Mouse (Mus musculus) ES-CJ7 (cell line): Measurements from ENCODE around the gene Maf.
A peak's percentile ranks its signal among the peaks of the same experiment; 100 is the strongest.

Experiments
- DNase-seq: peaks from one replicate; pipeline ENCODE4 v3.0.0; 2011; ENCODE audit warnings: low read depth, low spot score

Gene Maf

GRCm38 (mm10) chr8:115707731-115708590 lies at the start of gene Maf:
Gene Maf (minus strand): TSS chr8:115707794.
- DNase-seq = peak; percentile 64

GRCm38 (mm10) chr8:115756965-115757364 lies 49.4 kb upstream of the Maf start:
- no peak for DNase-seq

- DNase-seq = no peak
Measured at GRCm38 (mm10) chr8:115756027-115756426, 48.4 kb upstream of the Maf start.

- no peak for DNase-seq
Measured at GRCm38 (mm10) chr8:115754694-115755093, 47.1 kb upstream of the Maf start.

- no peak for DNase-seq
Measured at GRCm38 (mm10) chr8:115753801-115754200, 46.2 kb upstream of the Maf start.

- DNase-seq = no peak
Measured at GRCm38 (mm10) chr8:115747426-115747825, 39.8 kb upstream of the Maf start.

GRCm38 (mm10) chr8:115745648-115746047 lies 38.1 kb upstream of the Maf start:
- no peak for DNase-seq

GRCm38 (mm10) chr8:115743441-115743840 lies 35.8 kb upstream of the Maf start:
- no peak for DNase-seq

GRCm38 (mm10) chr8:115742646-115743045 lies 35.1 kb upstream of the Maf start:
- no peak for DNase-seq

GRCm38 (mm10) chr8:115741964-115742363 lies 34.4 kb upstream of the Maf start:
- no peak for DNase-seq

GRCm38 (mm10) chr8:115739756-115740155 lies 32.2 kb upstream of the Maf start:
- no peak for DNase-seq

GRCm38 (mm10) chr8:115732401-115732800 lies 24.8 kb upstream of the Maf start:
- no peak for DNase-seq

- no peak for DNase-seq
Measured at GRCm38 (mm10) chr8:115726807-115727206, 19.2 kb upstream of the Maf start.

GRCm38 (mm10) chr8:115726231-115726630 lies 18.6 kb upstream of the Maf start:
- no peak for DNase-seq

- DNase-seq = no peak
Measured at GRCm38 (mm10) chr8:115719126-115719525, 11.5 kb upstream of the Maf start.

- DNase-seq = no peak
Measured at GRCm38 (mm10) chr8:115718621-115719020, 11.0 kb upstream of the Maf start.

GRCm38 (mm10) chr8:115715262-115715661 lies 7.7 kb upstream of the Maf start:
- no peak for DNase-seq

- DNase-seq = no peak
Measured at GRCm38 (mm10) chr8:115711106-115711505, 3.5 kb upstream of the Maf start.

- DNase-seq = no peak
Measured at GRCm38 (mm10) chr8:115709931-115710330, 2.3 kb upstream of the Maf start.

GRCm38 (mm10) chr8:115708936-115709780 lies 1.6 kb upstream of the Maf start:
- DNase-seq = peak; percentile 68

GRCm38 (mm10) chr8:115706861-115707730 lies 498 bp downstream of the Maf start:
- DNase-seq = peak; percentile 52
